Mouse (Mus musculus) intestine, postnatal 0 days (tissue): ENCODE results near the gene Dcaf10. TPM values are rescaled to one million over a fixed set of nuclear protein-coding genes. Genes with fewer than 3 reads are reported as not detected.
A peak's percentile ranks its signal among the peaks of the same experiment; 100 is the strongest.

Source experiments
- ATAC-seq: fragments of 200-750 bp; cut with Nextera tagmentation; 2 replicates; pipeline ENCODE4 v1.8.0; 2017; ENCODE audit warnings: mild to moderate bottlenecking, moderate TSS enrichment, moderate library complexity
- H3K27ac ChIP-seq: fragments of 300-500 bp; sonication (generic); 2 replicates; pipeline ENCODE4 v1.5.1; 2014; ENCODE audit warnings: mild to moderate bottlenecking, low read depth, low read length, moderate library complexity
- H3K27me3 ChIP-seq: fragments of 300-500 bp; sonication (generic); replicated peaks from 2 replicates; pipeline ENCODE4 v1.6.1; 2014; ENCODE audit warnings: low read length, mixed read lengths; ENCODE audit not compliant: control insufficient read depth, insufficient read depth
- H3K36me3 ChIP-seq: fragments of 300-500 bp; sonication (generic); 2 replicates; pipeline ENCODE4 v1.6.1; 2014; ENCODE audit warnings: mild to moderate bottlenecking, moderate library complexity; ENCODE audit not compliant: control insufficient read depth, insufficient read depth
- H3K4me1 ChIP-seq: fragments of 300-500 bp; sonication (generic); replicated peaks from 2 replicates; pipeline ENCODE4 v1.6.1; 2014; ENCODE audit warnings: antibody characterized with exemption, low read length, mixed read lengths; ENCODE audit not compliant: control insufficient read depth, insufficient read depth
- H3K4me2 ChIP-seq: fragments of 300-500 bp; sonication (generic); replicated peaks from 2 replicates; pipeline ENCODE4 v1.6.1; 2014; ENCODE audit warnings: low read depth, mild to moderate bottlenecking, moderate library complexity
- H3K4me3 ChIP-seq: fragments of 300-500 bp; sonication (generic); 2 replicates; pipeline ENCODE4 v1.5.1; 2014; ENCODE audit warnings: low read depth, low read length
- H3K9ac ChIP-seq: fragments of 300-500 bp; sonication (generic); 2 replicates; pipeline ENCODE4 v1.6.1; 2014; ENCODE audit warnings: mild to moderate bottlenecking, low read depth, low read length
- H3K9me3 ChIP-seq: fragments of 300-500 bp; sonication (generic); 2 replicates; pipeline ENCODE4 v1.6.1; 2016; ENCODE audit warnings: mixed run types; ENCODE audit not compliant: control insufficient read depth
- CTCF ChIP-seq: sonication (generic); IDR thresholded peaks from 2 replicates; pipeline ENCODE4 v1.5.1; 2016; ENCODE audit warnings: low read depth, mild to moderate bottlenecking, control low read depth, antibody characterized with exemption, moderate library complexity
- WGBS: fragments of 180-500 bp; shearing (Covaris S2); extraction: QIAGEN DNeasy Blood & Tissue Kit; methylation state at CpG from one replicate; pipeline ENCODE4 v1.1.7; 2014; 5-methylcytosine and 5-hydroxymethylcytosine counted together
- polyA plus RNA-seq: library from polyadenylated mRNA; unstranded; fragments of >200 nt; fragmentation: Nextera tagmentation; extraction: Ambion mirVana; gene quantifications from 2 replicates; pipeline ENCODE4 v1.2.1, GENCODE M21; 2015

Dcaf10 gene
- polyA plus RNA-seq, 1 experiment from 2014 or later = 9.8 TPM

DNA sequence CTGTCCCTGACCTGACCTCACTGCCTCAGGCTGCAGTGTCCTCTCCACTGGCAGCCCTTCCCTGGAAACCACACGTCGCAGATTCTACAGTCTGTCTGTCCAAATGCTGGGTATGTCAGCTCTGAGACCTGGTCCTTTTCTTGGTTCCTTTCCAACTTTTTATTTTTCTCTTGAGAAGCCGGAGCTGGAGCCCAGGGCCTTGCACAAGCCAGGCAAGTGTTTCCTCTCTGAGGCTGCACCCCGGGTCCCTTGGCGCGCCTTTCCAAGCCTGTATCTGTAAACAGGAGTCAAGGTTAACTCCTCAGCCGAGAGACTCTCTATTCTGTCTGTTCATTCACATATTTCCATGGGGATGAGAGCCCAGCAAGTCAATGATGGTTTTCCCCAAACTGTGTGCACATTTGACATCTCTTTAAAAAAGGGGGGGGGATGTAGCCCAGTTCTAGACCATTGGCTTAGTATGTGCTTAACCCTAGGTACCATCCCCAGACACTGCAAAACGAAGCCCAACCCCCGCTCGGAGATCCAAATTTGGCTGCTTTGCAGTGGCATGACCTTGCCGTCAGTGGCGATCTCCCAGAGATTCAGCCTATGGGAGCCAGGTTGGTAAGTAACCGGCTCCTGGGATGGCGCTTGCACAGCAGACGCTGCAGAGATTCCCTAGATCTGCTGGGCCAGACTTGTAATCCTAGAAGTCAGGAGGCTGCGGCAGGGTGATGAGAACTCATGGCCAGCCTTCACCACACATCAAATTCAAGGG lies 70.7 kb downstream of the Dcaf10 start:
- TF ChIP-seq CTCF = no peak
- no peaks in the 10 kb centered on the region for H3K4me1 ChIP-seq
- 71% methylated on average over 16 of the region's 16 CpGs for WGBS
- no peak overlapping the region for H3K4me3 ChIP-seq
- H3K27ac ChIP-seq = no peak overlapping the region
- no peaks in the 10 kb centered on the region for H3K9me3 ChIP-seq
- no peak overlapping the region for H3K9ac ChIP-seq
- H3K36me3 ChIP-seq = no peaks in the 10 kb centered on the region
- no peaks in the 10 kb centered on the region for H3K27me3 ChIP-seq
- no peak overlapping the region for H3K4me2 ChIP-seq
- no peak for ATAC-seq

DNA sequence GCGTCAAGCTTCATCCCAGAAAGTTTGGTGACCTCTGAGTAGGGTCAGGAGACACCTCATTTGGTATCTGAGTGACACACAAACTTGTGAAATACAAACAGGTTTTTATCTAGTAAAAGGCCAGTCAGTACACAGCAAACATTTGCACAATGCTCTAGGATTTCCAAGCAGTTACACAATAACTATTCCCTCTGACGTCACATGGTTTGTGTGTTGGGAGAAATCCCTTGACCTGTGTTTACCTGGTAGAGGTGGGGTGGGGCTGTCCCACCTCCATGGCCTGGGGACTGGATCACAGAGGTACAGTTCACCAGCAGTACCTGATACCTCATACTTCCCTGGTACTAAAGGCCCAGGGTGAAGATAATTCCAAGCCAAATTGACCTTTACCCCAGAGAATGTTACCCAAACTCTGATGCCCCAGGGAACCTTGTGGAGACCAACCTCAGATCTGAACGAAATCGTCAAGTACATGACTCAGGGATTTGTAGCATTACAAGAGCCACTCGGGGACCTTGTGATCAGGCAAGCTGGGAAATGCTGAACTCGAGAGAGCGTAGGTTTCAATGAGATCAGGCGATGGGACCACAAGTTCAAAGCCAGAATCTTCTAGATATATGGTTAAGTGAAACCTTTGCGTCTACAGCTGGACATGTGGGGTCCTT lies 71.9 kb downstream of the Dcaf10 start:
- Histone ChIP-seq H3K4me3 (no peak overlapping the region), H3K9ac (no peak overlapping the region), H3K36me3 (no peaks in the 10 kb centered on the region), H3K4me1 (no peaks in the 10 kb centered on the region), H3K27me3 (no peaks in the 10 kb centered on the region), H3K4me2 (no peak overlapping the region), H3K27ac (no peak overlapping the region), H3K9me3 (no peaks in the 10 kb centered on the region)
- WGBS = 58% methylated on average over 9 of the region's 9 CpGs
- peak; percentile 45 for ATAC-seq
- TF ChIP-seq CTCF = no peak

DNA sequence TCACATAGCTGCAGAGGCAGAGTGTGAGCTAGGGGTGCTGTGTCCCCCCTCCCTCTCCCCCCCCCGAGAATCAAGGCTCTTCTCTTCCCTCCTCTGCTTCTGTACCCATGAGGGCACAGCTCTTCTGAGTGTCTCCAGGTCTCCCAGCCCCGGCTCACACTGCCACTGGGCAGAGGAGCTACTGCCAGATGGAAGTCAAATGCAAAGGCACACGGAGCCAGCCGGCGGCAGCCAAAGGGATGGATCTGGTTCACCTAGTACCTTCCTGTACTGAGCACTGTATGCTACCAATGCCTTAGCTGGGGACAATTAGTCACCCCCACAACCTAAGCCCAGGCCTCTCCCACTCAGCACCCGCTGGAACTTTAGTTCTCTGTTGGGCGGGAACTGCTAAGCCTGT lies 74.4 kb downstream of the Dcaf10 start:
- Histone ChIP-seq H3K27ac (no peak overlapping the region), H3K27me3 (no peaks in the 10 kb centered on the region), H3K4me3 (no peak overlapping the region), H3K36me3 (no peaks in the 10 kb centered on the region), H3K9me3 (no peaks in the 10 kb centered on the region), H3K4me1 (no peaks in the 10 kb centered on the region), H3K9ac (no peak overlapping the region), H3K4me2 (no peak overlapping the region)
- ATAC-seq = no peak
- 77% methylated on average over 7 of the region's 7 CpGs for WGBS
- no peak for TF ChIP-seq CTCF

DNA sequence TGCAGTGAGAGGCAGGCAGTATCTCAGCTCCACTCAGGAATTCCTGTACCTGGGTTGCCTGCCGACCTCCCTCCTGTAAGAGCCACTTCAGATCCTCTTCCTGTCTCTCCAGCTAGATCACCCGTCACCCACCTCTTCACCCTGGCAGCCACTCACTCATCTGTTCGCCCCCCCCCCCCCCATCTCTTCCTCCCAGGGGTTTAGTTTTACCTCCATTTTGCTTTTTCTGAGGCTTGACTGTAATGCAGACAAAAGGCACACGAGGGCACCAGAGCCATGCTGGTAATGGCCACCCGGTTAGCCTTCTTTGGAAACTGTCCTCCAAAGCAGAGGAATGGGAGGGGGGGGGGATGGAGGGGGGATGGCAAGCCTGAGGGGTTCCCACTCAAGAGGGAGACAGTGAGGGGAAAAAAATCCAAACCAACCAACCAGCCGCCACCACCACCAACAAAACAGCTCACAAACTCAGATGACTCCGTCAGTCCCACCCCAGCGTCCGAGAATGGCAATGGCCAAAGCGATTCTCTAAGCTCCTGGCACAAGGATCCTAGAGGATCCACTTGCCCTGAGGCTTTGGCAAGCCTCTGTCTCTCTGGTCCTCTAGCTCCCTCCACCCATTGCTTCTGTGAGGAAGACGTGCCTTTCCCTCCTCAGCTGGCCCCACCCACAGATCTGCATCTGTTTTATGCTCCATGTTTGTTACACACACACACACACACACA lies 76.5 kb downstream of the Dcaf10 start:
- Histone ChIP-seq H3K4me2 (no peak overlapping the region; the same call in 1 of the 2 replicates), H3K27ac (no peak overlapping the region), H3K4me3 (no peak overlapping the region), H3K4me1 (peaks cover under 1% of the 10 kb centered on the region; the same call in 1 of the 2 replicates), H3K27me3 (no peaks in the 10 kb centered on the region), H3K9ac (no peak overlapping the region), H3K36me3 (peaks cover 6% of the 10 kb centered on the region), H3K9me3 (no peaks in the 10 kb centered on the region)
- 36% methylated on average over 10 of the region's 11 CpGs for WGBS
- no peak for ATAC-seq
- TF ChIP-seq CTCF = peak; percentile 85

DNA sequence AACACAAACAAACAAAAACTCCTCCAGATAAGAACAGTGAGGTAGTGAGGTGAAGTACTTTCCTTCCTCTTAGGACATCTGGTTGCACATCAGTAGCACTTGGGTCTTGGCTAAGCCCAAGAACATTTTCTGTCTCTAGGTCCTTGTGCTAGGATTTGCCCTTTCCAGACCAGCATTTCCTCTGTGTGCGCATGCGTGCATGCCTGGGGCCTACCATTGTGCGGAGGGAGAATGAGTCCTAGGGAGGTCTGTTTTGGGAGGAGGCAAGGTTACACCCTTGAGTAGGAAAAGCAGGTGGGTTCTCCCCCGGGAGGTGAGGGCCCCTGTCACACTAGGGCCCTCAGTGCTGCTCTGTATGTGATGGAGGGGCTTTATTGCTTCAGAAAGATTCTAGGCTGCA lies 77.2 kb downstream of the Dcaf10 start:
- no peak overlapping the region for H3K4me2 ChIP-seq
- ATAC-seq = no peak

DNA sequence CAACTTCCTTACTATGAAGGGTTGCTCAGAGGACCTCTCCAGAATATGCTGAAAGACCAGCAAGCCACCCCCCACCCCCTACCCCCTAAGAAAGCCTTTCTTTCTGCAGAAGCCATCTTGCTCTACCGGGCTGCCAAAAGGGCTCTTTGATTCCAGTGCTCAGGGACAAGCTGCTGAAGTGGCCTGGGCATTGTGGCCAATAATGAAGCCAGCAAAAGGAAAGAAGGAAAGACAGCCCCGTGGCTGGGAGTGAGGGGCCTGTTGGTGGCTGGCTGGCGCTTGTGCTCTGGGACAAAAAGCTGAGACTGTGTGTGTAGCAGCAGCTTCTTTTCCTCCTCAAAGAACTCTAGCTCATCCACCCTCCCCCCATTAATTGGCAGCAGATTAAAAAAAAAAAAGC lies 78.8 kb downstream of the Dcaf10 start:
- no peak overlapping the region; the same call in 1 of the 2 replicates for H3K27ac ChIP-seq
- peaks cover 11% of the 10 kb centered on the region for H3K36me3 ChIP-seq
- no peak for TF ChIP-seq CTCF
- no peak for ATAC-seq
- no peak overlapping the region for H3K4me2 ChIP-seq
- peaks cover 9% of the 10 kb centered on the region for H3K4me1 ChIP-seq
- H3K27me3 ChIP-seq = no peaks in the 10 kb centered on the region
- WGBS = 72% methylated on average over 3 of the region's 3 CpGs
- no peaks in the 10 kb centered on the region for H3K9me3 ChIP-seq
- H3K4me3 ChIP-seq = no peak overlapping the region
- no peak overlapping the region for H3K9ac ChIP-seq

More for the DNA sequence above, 77.2 kb downstream of the Dcaf10 start:
- H3K27ac ChIP-seq = no peak overlapping the region
- WGBS = 83% methylated on average over 4 of the region's 4 CpGs
- peaks cover 6% of the 10 kb centered on the region for H3K4me1 ChIP-seq
- H3K36me3 ChIP-seq = peaks cover 11% of the 10 kb centered on the region
- no peaks in the 10 kb centered on the region for H3K9me3 ChIP-seq
- H3K9ac ChIP-seq = no peak overlapping the region
- H3K27me3 ChIP-seq = no peaks in the 10 kb centered on the region
- H3K4me3 ChIP-seq = no peak overlapping the region
- no peak for TF ChIP-seq CTCF
